Mouse (Mus musculus) adrenal gland, postnatal 14 days (tissue): ENCODE measurements around the gene Blvrb. TPM values are rescaled to one million over a fixed set of nuclear protein-coding genes. Genes with fewer than 3 reads are reported as not detected.

Experiments used
- DNase-seq: peaks from one replicate; pipeline ENCODE4 v3.0.0; 2021; ENCODE audit warnings: mixed read lengths
- total RNA-seq: library from RNA; stranded (reverse); gene quantifications from 2 replicates; pipeline ENCODE4 v1.2.3, GENCODE M21; 2021

Gene Blvrb
- total RNA-seq, 1 experiment from 2014 or later: 76.9 TPM

DNA sequence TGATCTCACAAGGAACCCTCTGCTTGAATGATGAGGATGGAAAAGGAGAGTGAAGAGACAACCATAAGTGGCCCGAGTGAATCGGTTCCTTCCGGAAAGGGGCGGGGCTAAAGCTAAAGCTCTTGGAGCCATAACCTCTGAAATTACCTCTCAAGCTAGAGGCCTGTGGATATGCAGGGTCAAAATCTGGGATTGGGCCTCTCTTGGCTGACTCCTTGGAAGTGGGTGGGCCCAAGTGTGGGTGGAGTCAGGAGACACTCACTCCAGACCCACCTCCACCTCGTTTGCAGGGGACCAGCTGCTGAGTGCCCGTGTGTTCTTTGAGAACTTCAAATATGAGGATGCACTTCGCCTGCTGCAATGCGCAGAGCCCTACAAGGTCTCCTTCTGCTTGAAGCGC lies 67.2 kb downstream of the Blvrb start:
- no peak for DNase-seq

Other genes with a start within 250 kb of the Blvrb start
- gene Itpkc, start 219.3 kb upstream of the Blvrb start, total RNA-seq: 8.6 and 9.6 TPM in 2 replicates
- 44.2 and 44.8 TPM in 2 replicates for gene Coq8b, start 215.0 kb upstream of the Blvrb start, total RNA-seq
- 8.7 and 11.9 TPM in 2 replicates for gene Numbl, start 189.5 kb upstream of the Blvrb start, total RNA-seq
- gene Ltbp4, start 110.3 kb upstream of the Blvrb start, total RNA-seq: 122 and 126 TPM in 2 replicates
- 16.1 and 26.1 TPM in 2 replicates for gene Shkbp1, start 92.0 kb upstream of the Blvrb start, total RNA-seq
- 1.8 TPM in 2 replicates for gene Gm20479, start 90.6 kb upstream of the Blvrb start, total RNA-seq
- gene Sptbn4, start 292 bp upstream of the Blvrb start, total RNA-seq: 0.74 and 1.5 TPM in 2 replicates
- 12.9 and 15.7 TPM in 2 replicates for gene Sertad3, start 25.8 kb downstream of the Blvrb start, total RNA-seq
- 24.5 and 26.3 TPM in 2 replicates for gene Sertad1, start 38.9 kb downstream of the Blvrb start, total RNA-seq
- gene Prx, start 51.3 kb downstream of the Blvrb start, total RNA-seq: 2.7 and 3.5 TPM in 2 replicates
- gene Hipk4, start 75.3 kb downstream of the Blvrb start, total RNA-seq: 0.44 and 0.64 TPM in 2 replicates
- 87.2 and 100 TPM in 2 replicates for gene Pld3, start 105.2 kb downstream of the Blvrb start, total RNA-seq
- 13.6 and 14.4 TPM in 2 replicates for gene 2310022A10Rik, start 105.3 kb downstream of the Blvrb start, total RNA-seq
- 197 and 255 TPM in 2 replicates for gene Akt2, start 143.6 kb downstream of the Blvrb start, total RNA-seq
- 0.26 and 0.83 TPM in 2 replicates for gene Ttc9b, start 205.9 kb downstream of the Blvrb start, total RNA-seq
- 25.3 and 29.6 TPM in 2 replicates for gene Map3k10, start 226.6 kb downstream of the Blvrb start, total RNA-seq
- gene Zfp607b, start 241.4 kb downstream of the Blvrb start, total RNA-seq: 1.6 and 2.6 TPM in 2 replicates